8 mouse cellular contexts compared by ENCODE assay signal in genomic region chr2:35581501-35582340, GRCm38 (mm10). TPM values are rescaled to one million over a fixed set of nuclear protein-coding genes. Genes with fewer than 3 reads are reported as not detected.
DNase-seq lines count a peak whose midpoint lies in the region; ATAC-seq and TF ChIP-seq lines count a peak whose summit lies in the region.

No protein-coding gene starts in this region.

- no peaks in the 10 kb centered on the region for H3K79me2 ChIP-seq in liver, adult 2 months (ENCODE audit: control insufficient read depth, insufficient read depth, low read length)

- no peak for TF ChIP-seq CTCF in brain, embryonic 14.5 days (IDR thresholded peaks at IDR 0.05; ENCODE audit: borderline replicate concordance, extremely low read depth, insufficient read depth, insufficient read length)
- no peak for TF ChIP-seq CTCF in liver, adult 2 months (IDR thresholded peaks at IDR 0.05; ENCODE audit: low read depth, low read length)

- peaks cover 34% of the 10 kb centered on the region; the same call in 1 of the 2 replicates for H3K27me3 ChIP-seq in forebrain, embryonic 15.5 days
- H3K27me3 ChIP-seq in hindbrain, embryonic 14.5 days (ENCODE audit: control insufficient read depth, insufficient read depth, low read length): peaks cover 53% of the 10 kb centered on the region
- H3K27me3 ChIP-seq in liver, adult 2 months (ENCODE audit: control insufficient read depth, insufficient read depth, low read length): peaks cover 5% of the 10 kb centered on the region

- H3K27ac ChIP-seq in forebrain, embryonic 15.5 days (replicated peaks): no peak overlapping the region
- no peak overlapping the region for H3K27ac ChIP-seq in hindbrain, embryonic 14.5 days
- H3K27ac ChIP-seq in liver, adult 2 months (replicated peaks; ENCODE audit: insufficient read depth, low read depth, low read length): 0 out of 2 replicates have a peak overlapping the region, but pooled peaks have one; percentile 22

- peak overlapping the region; percentile 85 for H3K4me2 ChIP-seq in forebrain, embryonic 15.5 days (replicated peaks)
- H3K4me2 ChIP-seq in hindbrain, embryonic 14.5 days (replicated peaks): peak overlapping the region; percentile 79

- peak overlapping the region; percentile 50 for H3K9ac ChIP-seq in forebrain, embryonic 15.5 days (replicated peaks)
- peak overlapping the region; percentile 54 for H3K9ac ChIP-seq in hindbrain, embryonic 14.5 days
- H3K9ac ChIP-seq in liver, adult 2 months (ENCODE audit: low read depth, low read length): peak overlapping the region; percentile 49

- peak; percentile 1 for DNase-seq in CD4-positive, CD25-positive, alpha-beta regulatory T cell, adult 2 months (ENCODE audit: low read depth, low spot score)
- peak; percentile 60 for DNase-seq in brain, embryonic 14.5 days (ENCODE audit: low read depth)
- DNase-seq in hindbrain, embryonic 14.5 days (ENCODE audit: low spot score): no peak
- DNase-seq in liver, adult 2 months (ENCODE audit: extremely low read depth, low read depth, low spot score): peak; percentile 5
- DNase-seq in neural tube, embryonic 10.5 days (ENCODE audit: extremely low spot score, low spot score): peak; percentile 76
- peak; percentile 78 for DNase-seq in yolk sac, embryonic 10.5 days (ENCODE audit: low spot score)

- H3K4me3 ChIP-seq in forebrain, embryonic 15.5 days: peak overlapping the region; percentile 47
- H3K4me3 ChIP-seq in hindbrain, embryonic 14.5 days (replicated peaks; ENCODE audit: low read length): peak overlapping the region; percentile 41
- H3K4me3 ChIP-seq in liver, adult 2 months (ENCODE audit: insufficient read depth, low read depth, low read length): peak overlapping the region; percentile 40

- no peaks in the 10 kb centered on the region for H3K9me3 ChIP-seq in forebrain, embryonic 15.5 days
- no peaks in the 10 kb centered on the region for H3K9me3 ChIP-seq in hindbrain, embryonic 14.5 days (ENCODE audit: control insufficient read depth, low read length)

- H3K36me3 ChIP-seq in forebrain, embryonic 15.5 days: no peaks in the 10 kb centered on the region
- H3K36me3 ChIP-seq in hindbrain, embryonic 14.5 days (replicated peaks; ENCODE audit: control insufficient read depth, insufficient read depth): no peaks in the 10 kb centered on the region
- H3K36me3 ChIP-seq in liver, adult 2 months (ENCODE audit: control insufficient read depth, insufficient read depth, low read length): no peaks in the 10 kb centered on the region

- H3K4me1 ChIP-seq in forebrain, embryonic 15.5 days: peaks cover 20% of the 10 kb centered on the region
- peaks cover 18% of the 10 kb centered on the region for H3K4me1 ChIP-seq in hindbrain, embryonic 14.5 days (replicated peaks; ENCODE audit: control insufficient read depth, insufficient read depth, low read length)
- peaks cover 4% of the 10 kb centered on the region for H3K4me1 ChIP-seq in liver, adult 2 months (ENCODE audit: control insufficient read depth, insufficient read depth, low read length)

- no peak for TF ChIP-seq POLR2A in brain, embryonic 14.5 days (IDR thresholded peaks at IDR 0.05; ENCODE audit: borderline replicate concordance, extremely low read depth, insufficient read depth, insufficient read length, poor library complexity, severe bottlenecking)
- TF ChIP-seq POLR2A in liver, adult 2 months (IDR thresholded peaks at IDR 0.05; ENCODE audit: extremely low read depth, insufficient read depth, low read length): no peak

- ATAC-seq in CD4-positive, CD25-positive, alpha-beta regulatory T cell, adult 4 months: no peak
- peak; percentile 53 for ATAC-seq in forebrain, embryonic 15.5 days (replicated peaks)
- peak; percentile 37; the same call in 1 of the 2 replicates for ATAC-seq in hindbrain, embryonic 14.5 days (ENCODE audit: low FRiP score)

- whole genome bisulfite sequencing in forebrain, embryonic 15.5 days: under 1% methylated on average over 76 of the region's 76 CpGs
- WGBS in hindbrain, embryonic 14.5 days: under 1% methylated on average over 73 of the region's 76 CpGs
- WGBS in liver, adult 2 months: 8% methylated on average over 70 of the region's 76 CpGs

RNA-seq across cellular contexts. Expression of gene Dab2ip, which starts 23.7 kb away (rescaled TPM):
- polyA plus RNA-seq in CD4-positive, CD25-positive, alpha-beta regulatory T cell, adult 4 months (2017; shearing (Covaris generic)): under 1 TPM; 0.30 to 0.53 TPM
- 118 and 126 TPM in 2 replicates for polyA plus RNA-seq in brain, embryonic 14.5 days (2012; rRNA removed)
- 66.6 and 97.0 TPM in 2 replicates for polyA plus RNA-seq in forebrain, embryonic 15.5 days (2015; fragmentation: Nextera tagmentation; extraction: Ambion mirVana)
- polyA plus RNA-seq in hindbrain, embryonic 14.5 days (2014; fragmentation: Nextera tagmentation; extraction: Ambion mirVana): 48.4 and 52.2 TPM in 2 replicates
- total RNA-seq in liver, adult 2 months (2014; rRNA removed): 4.1 and 5.4 TPM in 2 replicates
- polyA plus RNA-seq in liver, adult 2 months (2012; rRNA removed): 8.4 and 8.6 TPM in 2 replicates
